Mouse (Mus musculus) bone marrow, adult 2 months (tissue): ENCODE results near the gene Tmem9.

ENCODE experiments used
- CTCF ChIP-seq: fragments of 200-500 bp; IDR thresholded peaks from 2 replicates; pipeline ENCODE4 v1.5.1; 2011; ENCODE audit warnings: low read length, control low read depth; ENCODE audit not compliant: control insufficient read depth, insufficient read depth
- POLR2A ChIP-seq: fragments of 200-500 bp; IDR thresholded peaks from 2 replicates; pipeline ENCODE4 v1.6.1; 2011; ENCODE audit warnings: low read depth, mild to moderate bottlenecking, control low read depth, low read length, borderline replicate concordance; ENCODE audit not compliant: control insufficient read depth

GRCm38 (mm10) chr1:136050312-136051012, 42.5 kb downstream of the Tmem9 start, which contains the start of gene Ascl5:
- no peak for TF ChIP-seq CTCF
- TF ChIP-seq POLR2A, result no peak
